Mouse (Mus musculus): ENCODE results near the gene Fam178b.
A peak's percentile ranks its signal among the peaks of the same experiment; 100 is the strongest.
"Not testable (repeated sequence)": the region's sequence is repeated elsewhere in the genome, so short reads cannot be mapped to it uniquely, and the experiment has no call there.

The Fam178b gene

DNA sequence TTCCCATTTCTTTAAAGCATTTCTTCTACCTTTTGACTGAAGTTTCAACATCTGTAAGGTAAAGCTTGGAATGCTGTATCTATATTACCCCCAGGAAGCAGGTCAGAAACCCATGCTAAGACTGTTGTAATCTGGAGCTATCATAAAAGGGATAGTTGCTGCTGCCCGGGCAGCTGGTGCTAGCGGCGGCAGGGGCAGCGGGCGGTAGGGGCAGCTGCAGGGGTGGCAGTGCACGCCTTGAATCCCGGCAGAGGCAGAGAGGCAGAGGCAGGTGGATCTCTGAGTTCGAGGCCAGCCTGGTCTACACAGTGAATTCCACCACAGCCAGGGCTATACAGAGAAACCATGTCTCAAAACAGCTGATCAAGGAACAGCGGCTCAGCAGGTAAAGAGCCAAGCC, 140.1 kb downstream of the Fam178b start:
- no peak for DNase-seq (ENCODE audit: low read depth)

DNA sequence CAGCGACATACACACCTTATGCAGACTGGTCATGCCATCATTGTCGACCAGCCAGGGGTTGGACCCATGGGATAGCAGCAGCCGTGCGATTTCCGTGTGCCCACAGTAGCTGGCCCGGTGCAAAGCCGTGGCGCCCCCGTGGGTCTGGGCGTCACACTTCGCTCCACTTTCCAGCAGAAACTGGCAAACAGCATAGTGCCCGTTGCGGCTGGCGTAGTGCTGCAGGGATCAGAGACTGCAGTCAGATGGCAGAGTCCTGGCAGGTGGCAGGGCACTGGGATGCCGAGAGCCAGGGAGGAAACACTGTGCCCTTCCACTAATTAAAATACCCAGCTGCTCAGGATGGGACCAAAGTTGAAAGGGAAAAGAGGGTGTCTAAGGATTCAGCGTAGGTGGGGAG, 141.1 kb downstream of the Fam178b start:
- no peak for DNase-seq (ENCODE audit: low read depth)

DNA sequence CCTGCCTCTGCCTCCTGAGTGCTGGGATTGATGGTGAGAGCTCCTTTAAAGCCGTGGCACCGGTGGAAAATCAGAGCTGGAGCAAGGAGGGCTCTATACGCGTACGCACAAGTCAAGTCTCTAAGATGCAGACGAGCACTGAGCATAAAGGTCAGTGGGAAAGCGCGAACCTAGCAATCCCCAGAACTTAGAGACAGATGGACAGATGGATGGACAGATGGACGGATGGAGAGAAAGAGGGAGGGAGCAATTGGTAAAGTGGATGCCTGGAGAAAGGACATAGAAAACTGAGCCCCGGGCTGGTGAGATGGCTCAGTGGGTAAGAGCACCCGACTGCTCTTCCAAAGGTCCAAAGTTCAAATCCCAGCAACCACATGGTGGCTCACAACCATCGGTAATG, 142.2 kb downstream of the Fam178b start:
- no peak for DNase-seq (ENCODE audit: low read depth)

DNA sequence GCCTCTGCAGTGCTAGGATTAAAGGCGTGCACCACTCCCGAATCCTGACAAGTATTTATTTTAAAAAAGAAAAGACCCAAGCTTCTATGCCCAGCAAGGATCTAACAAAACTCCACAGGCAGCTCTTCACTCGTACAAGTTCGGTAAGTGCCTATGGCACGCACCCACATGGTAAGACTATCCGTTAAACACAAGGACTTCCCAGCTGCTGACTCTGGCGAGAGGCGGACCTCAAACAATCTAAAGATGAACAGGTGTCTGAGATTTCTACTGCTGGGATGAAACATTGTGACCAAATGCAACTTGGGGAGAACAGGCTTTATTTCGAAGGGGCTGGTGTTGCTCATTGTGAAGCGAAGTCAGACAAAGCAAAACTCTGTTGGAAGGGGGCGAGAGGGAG, 142.9 kb downstream of the Fam178b start:
- no peak for DNase-seq (ENCODE audit: low read depth)

DNA sequence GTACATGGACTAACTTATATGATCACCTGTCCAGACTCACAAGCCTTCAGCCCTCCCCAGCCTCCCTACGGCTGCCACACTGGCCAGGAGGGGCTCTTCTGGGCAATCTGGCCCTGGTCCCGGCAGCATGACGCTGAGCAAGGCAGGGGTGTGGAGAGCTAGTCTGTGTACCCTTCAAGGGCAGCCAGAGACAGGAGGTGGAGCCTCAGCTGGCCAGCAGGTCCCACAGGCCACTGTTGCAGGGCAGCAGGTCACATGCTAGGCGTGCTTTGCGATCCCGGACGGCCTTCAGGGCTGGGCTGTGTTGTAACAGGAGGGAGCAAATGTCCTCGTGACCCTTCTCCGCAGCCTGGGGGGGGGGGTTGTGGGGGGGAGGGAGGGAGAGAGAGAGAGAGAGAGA, 143.8 kb downstream of the Fam178b start, which contains the start of gene Gm42417:
Gene Gm42417, minus strand, starts transcription at position 244 of the 400 bp plus-strand sequence.
- no peak for DNase-seq (ENCODE audit: low read depth)

DNA sequence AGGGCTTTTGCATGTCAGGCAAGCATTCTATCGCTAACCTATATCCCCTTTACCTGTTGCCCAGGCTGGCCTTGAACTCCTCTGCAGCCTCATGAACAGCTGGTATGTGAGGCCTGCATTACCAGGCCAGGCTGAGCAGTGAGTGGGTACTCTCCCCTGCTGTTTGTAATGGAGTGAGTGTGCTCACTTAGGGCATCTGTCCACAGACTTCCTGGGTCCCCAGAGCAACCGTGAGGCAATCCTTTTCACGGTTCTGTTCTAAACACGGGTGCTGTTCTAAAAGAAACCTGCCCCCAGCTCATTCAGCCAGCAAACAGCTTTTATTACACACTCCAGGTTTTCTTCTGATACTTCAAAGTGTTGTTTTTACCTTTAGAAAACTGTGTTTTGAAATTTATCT, 144.3 kb downstream of the Fam178b start:
- no peak for DNase-seq (ENCODE audit: low read depth)

DNA sequence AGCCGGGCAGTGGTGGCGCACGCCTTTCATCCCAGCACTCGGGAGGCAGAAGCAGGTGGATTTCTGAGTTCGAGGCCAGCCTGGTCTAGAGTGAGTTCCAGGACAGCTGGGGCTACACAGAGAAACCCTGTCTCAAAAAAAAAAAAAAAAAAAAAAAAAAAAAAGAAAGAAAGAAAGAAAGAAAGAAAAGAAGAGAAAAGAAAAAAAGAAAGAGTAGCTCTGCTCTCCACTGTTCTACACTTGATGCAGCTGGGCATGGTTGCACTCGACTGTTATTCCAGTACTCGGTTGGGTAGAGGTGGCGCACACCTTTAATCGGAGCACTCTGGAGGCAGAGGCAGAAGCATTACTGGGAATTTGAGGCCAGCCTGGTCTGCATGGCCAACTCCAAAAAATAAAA, 146.2 kb downstream of the Fam178b start, which contains the start of gene Ankrd23:
Gene Ankrd23, minus strand, starts transcription at position 101 of the 400 bp plus-strand sequence.
- not testable (repeated sequence) for DNase-seq (ENCODE audit: low read depth)

DNA sequence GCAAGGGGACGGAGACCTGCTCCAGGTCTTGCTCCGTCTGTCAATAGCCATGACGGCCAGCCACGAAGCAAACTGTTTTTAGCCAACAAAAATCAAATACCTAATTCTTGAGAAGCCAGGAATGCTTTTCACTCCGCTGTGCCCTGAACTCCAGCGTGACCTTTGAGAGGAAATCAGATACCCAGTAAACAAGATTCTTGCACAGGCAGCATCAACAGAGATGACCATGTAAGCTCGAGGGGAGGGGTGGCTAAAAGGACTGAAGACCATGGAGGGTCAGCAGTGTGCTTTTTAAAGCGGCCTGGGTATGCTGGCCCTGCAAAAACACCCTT, 146.6 kb downstream of the Fam178b start:
- no peak for DNase-seq (ENCODE audit: low read depth)

DNA sequence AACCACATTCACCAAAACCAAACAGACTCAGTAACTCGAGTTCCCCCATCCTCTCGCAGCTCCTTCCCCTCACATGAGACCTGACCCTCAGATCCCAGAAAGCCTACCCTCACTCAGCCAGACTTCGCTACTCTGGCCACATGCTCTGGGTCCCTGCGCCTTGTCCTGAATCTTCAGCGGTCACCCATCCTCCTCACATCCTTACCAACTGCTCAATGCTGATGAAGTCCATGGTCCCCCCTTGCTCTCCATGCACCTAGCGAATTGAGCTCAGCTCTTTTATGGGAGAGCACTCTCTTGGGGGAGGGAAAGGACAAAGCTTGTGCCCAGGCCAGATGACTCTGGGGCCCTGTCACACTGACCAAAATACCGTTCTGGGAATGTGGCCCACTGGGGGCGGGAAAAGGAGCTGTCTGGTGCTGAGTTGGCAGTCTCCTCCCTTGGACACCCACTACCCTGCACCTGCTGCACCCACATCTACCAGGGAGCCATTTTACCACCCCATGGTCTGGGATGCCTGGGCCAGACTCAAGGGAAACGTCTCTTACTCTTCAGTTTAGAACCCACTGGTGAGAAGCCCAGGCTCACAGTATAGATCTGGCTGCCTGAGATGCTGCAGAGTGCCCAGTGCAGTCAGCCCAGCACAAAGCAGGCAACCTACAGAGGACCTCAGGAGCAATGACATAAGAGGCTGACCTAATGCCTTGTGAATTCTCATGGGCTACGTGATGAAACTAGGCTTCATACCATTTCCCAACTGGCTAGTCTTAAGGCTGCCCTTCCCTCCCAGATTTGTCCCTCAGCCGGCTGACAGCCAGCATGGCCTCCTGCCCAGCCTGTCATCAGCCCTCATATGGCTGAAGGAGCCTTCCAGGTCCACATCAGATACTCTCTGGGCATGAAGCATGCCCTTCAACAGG, 147.2 kb downstream of the Fam178b start:
- DNase-seq (ENCODE audit: low read depth): peak; percentile 48

DNA sequence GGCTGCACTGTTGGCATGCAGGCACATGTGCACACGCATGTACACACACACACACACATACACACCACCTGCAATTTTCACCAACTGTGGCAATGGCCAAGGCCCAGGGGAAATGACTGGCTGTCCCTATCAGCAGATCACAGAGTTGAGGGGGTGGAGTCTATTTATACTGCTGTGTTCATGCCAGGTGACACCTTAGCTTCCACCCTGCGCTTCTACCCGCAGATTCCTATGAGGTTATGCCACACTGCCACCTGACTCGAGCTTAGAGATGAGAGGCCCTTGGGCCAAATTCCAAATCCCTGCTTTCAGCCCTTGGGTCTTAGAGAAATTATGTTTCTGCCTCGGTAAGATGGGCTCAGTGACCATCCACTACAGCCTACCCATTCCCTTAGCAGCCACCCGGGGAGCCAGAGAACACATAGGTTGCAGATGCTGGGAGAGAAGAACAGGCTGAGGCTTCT, 148.4 kb downstream of the Fam178b start:
- DNase-seq (ENCODE audit: low read depth): no peak

DNA sequence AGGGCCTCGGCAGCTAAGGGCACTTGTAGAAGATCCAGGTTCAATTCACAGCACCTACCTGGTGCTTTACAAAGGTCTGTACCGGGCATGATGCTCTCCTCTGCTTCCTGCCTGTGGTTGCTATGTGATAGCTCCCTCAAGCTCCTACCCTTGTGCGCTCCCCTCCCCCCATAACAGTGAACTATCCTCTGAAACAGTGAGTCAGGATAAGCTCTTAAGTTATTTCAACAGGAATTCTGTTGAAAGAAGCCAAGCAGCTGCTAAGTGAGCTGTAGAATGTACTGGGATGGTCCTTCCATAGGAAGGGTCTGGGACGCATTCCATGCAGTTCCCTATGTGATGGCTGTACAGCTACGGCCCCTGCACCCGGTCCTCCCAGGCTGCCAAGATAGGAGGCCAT, 149.4 kb downstream of the Fam178b start:
- DNase-seq (ENCODE audit: low read depth): peak; percentile 50

DNA sequence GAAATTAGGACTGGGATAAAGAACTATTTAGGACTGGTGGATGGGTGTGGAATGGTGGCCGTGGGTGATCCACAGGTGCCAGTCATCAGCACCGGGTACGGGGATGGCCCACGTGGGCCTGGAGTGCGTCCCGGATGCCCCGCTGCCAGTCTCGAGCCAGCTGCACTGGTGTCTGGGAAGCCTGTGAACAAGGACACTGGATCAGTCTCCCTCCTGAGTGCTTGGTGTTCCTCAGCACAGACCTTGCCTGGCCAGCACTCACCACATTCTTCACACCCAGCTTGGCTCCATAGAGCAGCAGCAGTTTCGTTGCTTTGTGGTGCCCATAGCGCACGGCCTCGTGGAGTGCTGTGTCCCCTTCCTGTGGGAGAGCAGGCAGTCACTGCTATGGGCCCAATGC, 151.5 kb downstream of the Fam178b start:
- no peak for DNase-seq (ENCODE audit: low read depth)

DNA sequence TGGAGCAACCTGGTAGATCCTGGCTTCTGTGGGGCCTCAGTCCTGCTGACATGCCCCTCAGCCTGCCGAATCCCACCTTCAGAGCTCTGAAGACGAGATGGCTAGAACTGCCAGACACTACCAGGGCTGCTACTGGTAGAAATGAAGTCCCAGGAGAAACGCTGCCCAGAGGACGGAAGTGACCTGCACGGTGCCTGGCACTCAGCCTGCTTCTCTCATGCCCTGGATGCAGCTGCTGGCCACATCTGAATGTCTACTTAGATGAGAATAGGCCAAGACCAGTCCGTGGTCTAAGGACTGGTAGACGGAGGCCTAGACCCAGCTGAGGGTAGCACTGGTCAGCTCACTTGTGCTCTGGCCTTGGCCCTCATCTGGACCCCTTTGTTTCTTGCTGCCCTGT, 152.0 kb downstream of the Fam178b start:
- DNase-seq (ENCODE audit: low read depth): no peak

DNA sequence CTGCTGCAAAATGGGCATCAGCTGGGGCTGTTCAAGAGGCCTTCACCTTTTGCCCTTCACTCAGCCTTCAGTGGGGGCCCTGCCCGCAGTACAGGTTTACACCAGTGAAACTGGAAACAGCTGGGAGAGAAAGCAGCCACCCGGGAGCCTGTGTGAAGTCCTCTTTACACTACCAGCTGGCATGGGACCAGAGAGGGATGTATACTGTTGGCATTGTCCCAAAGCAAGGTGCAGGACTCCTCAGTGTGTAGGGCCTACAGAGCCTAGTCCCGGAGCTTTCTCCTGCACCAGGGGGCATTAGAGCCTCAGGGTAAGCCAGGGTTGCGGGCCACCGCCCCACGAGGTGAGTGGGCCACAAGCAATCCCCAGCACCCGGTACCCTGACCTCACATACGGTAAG, 152.5 kb downstream of the Fam178b start:
- DNase-seq (ENCODE audit: low read depth): peak; percentile 29

DNA sequence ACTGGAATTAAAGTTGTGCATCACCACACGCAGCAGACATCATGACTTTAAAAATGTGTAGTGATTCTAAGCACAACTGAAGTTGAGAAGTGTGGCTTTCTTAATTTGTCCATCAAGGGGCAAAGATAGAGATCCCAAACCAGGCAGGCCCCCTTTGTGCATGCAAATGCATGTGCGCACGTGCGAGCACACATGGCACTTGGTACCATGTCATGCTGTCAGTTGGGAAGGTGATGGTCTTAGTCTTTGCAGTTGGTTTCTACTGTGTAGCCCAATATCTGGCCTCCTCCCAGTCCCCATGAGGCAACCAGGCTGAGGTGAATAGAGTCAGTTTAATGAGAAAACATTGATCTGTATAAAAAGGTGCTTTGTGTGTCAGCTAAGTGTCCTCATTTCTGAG, 153.1 kb downstream of the Fam178b start:
- no peak for DNase-seq (ENCODE audit: low read depth)

DNA sequence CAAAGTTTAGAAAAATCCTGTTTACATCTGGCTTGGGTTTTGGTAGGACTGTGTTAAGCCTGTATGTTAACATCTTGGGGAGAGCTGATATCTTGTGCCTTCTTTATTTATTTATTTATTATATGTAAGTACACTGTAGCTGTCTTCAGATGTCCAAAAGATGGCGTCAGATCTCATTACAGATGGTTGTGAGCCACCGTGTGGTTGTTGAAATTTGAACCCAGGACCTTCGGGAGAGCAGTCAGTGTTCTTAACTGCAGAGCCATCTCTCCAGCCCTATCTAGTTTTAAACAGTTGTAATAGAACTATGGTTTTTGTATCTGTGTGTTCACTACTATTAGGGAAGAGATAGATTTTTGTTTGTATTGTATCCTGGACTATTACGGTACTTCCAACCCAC, 153.7 kb downstream of the Fam178b start:
- DNase-seq (ENCODE audit: low read depth): no peak

DNA sequence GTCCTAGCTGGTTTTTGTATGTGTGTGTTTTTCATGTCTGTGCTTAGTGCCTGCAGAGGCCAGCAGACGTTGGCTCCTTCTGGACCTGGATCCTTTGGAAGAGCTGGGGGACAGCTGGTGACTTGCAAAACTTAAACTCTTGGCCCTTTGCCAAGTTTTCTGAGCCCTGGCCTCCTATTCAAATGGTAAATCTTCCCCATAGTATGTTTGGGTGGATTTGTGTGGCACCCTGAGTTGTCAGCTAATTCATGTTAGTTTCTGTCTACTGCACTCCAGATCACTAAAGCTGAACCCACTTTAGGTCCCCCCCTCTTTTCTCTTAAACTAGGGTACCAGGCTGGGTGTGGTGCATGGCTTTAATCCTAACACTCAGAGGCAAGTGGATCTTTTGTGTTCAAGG, 154.6 kb downstream of the Fam178b start:
- no peak for DNase-seq (ENCODE audit: low read depth)

DNA sequence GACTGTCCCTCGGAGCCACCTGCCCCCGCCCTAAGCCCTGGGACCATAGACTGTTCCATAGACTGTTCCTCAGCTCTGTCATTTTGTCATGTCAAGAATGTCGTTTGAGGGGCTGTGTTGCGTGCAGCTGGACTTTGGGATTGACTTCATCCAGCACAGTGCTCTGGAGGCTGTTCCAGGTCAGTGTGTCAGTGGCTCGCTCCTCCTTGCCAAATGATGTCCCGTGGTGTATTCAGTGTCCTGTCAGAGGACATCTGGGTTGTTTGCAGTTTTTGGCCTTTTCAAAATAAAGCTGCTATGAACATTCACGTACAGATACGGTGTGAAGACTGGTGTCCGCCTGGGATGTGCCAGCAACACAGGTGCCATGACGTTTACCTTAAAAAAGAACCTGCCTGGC, 156.1 kb downstream of the Fam178b start:
- DNase-seq (ENCODE audit: low read depth): no peak

DNA sequence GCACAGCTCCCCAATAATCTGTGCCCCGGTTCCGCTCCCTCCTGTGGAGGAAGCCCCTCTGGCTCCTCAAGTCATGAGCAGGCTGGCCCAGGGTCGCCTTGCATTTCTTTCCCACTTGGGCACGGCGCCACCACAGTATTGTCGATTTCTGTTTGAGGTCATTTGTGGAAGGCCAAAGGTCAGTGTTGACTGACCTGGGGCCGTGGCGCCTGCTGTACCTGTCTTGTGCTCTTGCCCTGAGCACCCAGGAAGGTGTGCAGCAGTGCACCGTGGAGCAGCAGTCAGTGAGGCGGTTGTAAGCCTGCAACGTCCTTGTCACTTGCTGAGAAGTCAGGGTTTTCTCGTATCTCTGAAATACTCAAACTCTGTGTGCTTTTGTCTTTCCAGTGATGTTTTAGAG, 157.2 kb downstream of the Fam178b start:
- no peak for DNase-seq (ENCODE audit: low read depth)

DNA sequence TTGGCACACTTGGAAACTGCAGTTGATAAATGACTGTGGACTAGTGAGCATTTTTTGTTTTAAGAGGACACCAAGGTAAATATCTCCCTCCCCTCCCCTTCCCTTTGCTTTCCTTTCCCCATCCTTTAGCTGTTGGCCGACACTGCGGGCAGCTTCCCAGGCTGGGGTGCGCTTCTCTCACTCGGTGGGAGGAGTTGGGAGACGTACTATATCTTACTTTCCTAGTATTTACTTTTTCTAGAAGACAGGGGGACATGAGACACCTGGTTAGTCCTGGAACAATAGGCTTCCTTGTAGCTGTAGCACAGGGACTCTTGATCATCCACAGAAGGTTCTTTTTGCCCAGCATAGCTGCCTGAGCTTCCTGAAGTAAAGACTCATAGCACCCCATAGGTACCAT, 158.9 kb downstream of the Fam178b start:
- DNase-seq (ENCODE audit: low read depth): no peak

DNA sequence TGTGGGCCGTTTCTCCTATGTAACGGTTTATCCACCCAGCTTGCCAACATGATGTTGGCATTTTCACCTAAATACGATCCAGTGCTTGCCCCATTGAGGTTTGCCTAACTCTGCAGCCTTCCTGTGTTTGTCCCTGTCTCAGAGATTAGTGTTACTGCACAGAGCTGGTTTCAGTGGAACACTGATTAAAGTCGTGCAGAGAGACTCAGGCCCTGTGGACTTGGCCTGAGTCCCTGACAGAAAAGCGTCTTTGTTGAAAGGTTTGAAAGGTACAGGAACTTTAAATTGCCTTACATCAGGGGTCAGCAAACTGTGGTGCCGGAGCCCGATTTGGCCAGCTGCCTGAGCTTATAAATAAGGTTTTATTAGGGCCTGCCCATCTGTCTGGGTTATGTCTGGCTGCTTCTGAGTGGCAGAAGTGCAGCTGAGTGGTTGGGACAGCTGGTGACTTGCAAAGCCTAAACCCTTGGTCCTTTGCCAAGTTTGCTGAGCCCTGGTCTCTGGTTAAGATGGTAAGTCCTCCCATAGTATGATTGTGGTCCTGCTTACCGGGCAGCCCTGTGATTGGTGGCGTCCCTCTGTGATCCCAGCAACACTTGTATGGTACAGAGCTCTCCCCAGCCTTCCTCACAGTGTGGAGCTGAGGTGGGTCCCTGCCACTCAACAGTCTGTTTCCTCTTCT, 159.5 kb downstream of the Fam178b start:
- DNase-seq (ENCODE audit: low read depth): no peak

DNA sequence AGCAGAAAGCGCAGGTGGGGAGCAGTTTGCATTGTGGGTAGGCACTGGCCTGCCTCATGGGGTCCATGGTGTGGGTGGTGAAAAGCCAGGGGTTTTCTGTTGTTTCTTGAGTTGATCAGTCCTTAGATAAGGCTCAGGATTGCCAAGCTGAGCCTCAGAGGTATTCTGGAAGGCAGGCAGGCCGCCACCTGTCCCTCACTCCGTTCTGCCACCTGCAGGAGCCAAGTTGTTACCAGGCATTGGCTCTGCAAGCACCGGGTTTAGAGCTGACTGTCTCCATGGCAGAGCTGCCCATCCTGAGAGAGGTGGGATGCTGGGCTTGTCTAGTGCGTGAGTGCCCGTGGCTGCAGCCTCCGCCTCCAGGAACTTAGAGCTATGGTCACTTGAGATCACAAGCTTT, 160.8 kb downstream of the Fam178b start:
- DNase-seq (ENCODE audit: low read depth): no peak

DNA sequence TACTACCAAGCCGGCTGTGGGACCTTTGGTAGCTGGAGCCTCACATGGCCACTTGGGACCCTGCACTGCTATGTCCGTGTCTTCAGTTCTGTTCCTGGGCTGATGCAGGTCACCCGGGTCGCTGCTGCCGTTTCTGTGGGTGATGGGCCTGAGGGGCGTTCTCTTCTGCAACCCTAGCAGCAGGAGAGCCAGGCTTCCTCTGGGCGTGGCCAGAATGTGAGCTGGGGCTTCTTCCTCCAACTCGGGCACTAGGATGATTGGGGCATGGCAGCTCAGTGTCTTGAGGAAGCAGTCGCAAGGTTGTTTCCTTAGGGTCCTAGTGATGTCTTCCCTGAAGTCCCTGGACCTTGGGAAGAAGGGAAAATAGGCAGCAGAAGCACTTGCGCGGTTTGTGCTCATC, 163.4 kb downstream of the Fam178b start:
- no peak for DNase-seq (ENCODE audit: low read depth)

Measured in NIH3T3 (cell line).